Mouse (Mus musculus): Measurements from ENCODE around the gene Tmem104. TPM values are rescaled to one million over a fixed set of nuclear protein-coding genes. Genes with fewer than 3 reads are reported as not detected.

The Tmem104 gene
- polyA plus RNA-seq, 1 experiment from 2014 or later = 9.3 TPM

- no peaks in the 10 kb centered on the region for H3K27me3 ChIP-seq (replicated peaks)
- ATAC-seq (ENCODE audit: insufficient read depth, low FRiP score, low read depth) = no peak
Observed at GRCm38 (mm10) chr11:115236570-115236969, 49.3 kb downstream of the Tmem104 start.

GRCm38 (mm10) chr11:115241402-115241801 lies 54.1 kb downstream of the Tmem104 start:
- no peak for ATAC-seq (ENCODE audit: insufficient read depth, low FRiP score, low read depth)
- WGBS = 85% methylated on average over 11 of the region's 11 CpGs
- no peaks in the 10 kb centered on the region for H3K9me3 ChIP-seq
- H3K4me3 ChIP-seq (replicated peaks) = no peak overlapping the region
- H3K27ac ChIP-seq = no peak overlapping the region
- H3K27me3 ChIP-seq (replicated peaks) = peaks cover 4% of the 10 kb centered on the region
- H3K4me2 ChIP-seq = no peak overlapping the region
- no peak overlapping the region for H3K9ac ChIP-seq
- no peaks in the 10 kb centered on the region for H3K4me1 ChIP-seq
- H3K36me3 ChIP-seq = no peaks in the 10 kb centered on the region

More at GRCm38 (mm10) chr11:115236570-115236969, 49.3 kb downstream of the Tmem104 start:
- Histone ChIP-seq H3K4me3 (replicated peaks) (no peak overlapping the region), H3K9me3 (no peaks in the 10 kb centered on the region), H3K4me1 (peaks cover 9% of the 10 kb centered on the region), H3K27ac (no peak overlapping the region; the same call in 1 of the 2 replicates), H3K9ac (no peak overlapping the region), H3K36me3 (no peaks in the 10 kb centered on the region), H3K4me2 (no peak overlapping the region)
- 12% methylated on average over 5 of the region's 5 CpGs for WGBS

DNA sequence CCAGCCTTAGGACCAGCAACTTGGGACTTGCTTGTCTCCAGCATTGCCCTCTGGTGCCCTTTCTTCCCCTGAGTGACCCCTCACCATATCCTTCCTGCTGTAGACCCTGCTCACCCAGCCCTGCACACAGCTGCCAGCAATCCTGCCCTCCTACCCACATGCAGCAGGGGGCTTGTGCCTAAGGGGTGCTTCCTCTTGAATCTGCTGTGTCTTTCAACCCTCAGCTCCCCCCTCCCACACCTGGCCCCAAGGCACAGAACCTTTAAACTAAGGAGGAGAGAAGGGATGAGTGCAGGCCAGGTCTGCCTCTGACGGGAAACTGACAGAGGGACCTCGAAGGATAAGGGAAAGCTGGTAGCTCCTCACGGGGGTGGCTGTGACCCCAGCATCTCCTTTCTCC lies 55.5 kb downstream of the Tmem104 start:
- Histone ChIP-seq H3K36me3 (no peaks in the 10 kb centered on the region), H3K27ac (no peak overlapping the region), H3K4me1 (no peaks in the 10 kb centered on the region), H3K27me3 (replicated peaks) (peaks cover 16% of the 10 kb centered on the region), H3K9ac (no peak overlapping the region), H3K4me3 (replicated peaks) (no peak overlapping the region), H3K9me3 (no peaks in the 10 kb centered on the region), H3K4me2 (no peak overlapping the region)
- WGBS = 73% methylated on average over 3 of the region's 3 CpGs
- ATAC-seq (ENCODE audit: insufficient read depth, low FRiP score, low read depth) = no peak

DNA sequence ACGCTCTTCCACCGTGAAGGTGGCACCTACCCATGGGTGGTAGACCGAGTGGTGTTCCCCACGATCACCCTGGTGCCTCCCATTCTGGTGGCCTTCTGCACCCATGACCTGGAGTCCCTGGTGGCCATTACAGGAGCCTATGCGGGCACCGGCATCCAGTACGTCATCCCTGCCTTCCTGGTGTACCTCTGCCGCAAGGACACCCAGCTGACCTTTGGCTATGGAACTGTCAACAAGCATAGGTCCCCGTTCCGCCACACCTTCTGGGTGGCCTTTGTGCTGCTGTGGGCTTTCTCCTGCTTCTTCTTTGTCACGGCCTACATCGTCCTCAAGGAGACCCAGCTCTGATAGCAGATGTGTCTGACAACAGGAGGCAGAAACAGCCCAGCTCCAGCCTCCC lies 56.5 kb downstream of the Tmem104 start:
- Histone ChIP-seq H3K9me3 (no peaks in the 10 kb centered on the region), H3K4me3 (replicated peaks) (no peak overlapping the region), H3K9ac (no peak overlapping the region), H3K4me2 (no peak overlapping the region), H3K4me1 (no peaks in the 10 kb centered on the region), H3K27me3 (replicated peaks) (peaks cover 27% of the 10 kb centered on the region), H3K27ac (no peak overlapping the region), H3K36me3 (no peaks in the 10 kb centered on the region)
- ATAC-seq (ENCODE audit: insufficient read depth, low FRiP score, low read depth) = no peak
- 87% methylated on average over 12 of the region's 12 CpGs for WGBS

DNA sequence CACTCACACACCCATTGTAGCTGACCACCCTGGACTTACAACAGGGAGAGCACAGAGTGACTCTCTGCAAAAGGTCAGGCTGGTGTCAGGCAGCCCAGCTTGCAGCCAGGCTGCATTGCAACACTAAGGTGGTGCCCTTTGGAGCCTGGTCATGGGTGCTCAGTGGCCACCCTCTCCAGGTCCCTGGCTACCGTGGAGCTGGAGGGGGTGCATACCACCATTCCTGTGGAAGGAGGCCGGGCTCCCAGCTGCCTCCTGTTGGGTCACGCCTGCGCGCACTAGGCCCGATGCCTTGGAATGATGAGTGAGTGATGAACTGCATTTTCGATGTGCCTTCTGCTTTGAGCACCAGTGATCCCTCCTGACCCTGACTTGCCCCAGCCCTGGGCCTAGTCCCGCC lies 57.6 kb downstream of the Tmem104 start:
- H3K4me3 ChIP-seq (replicated peaks) = no peak overlapping the region
- no peak overlapping the region for H3K9ac ChIP-seq
- no peaks in the 10 kb centered on the region for H3K9me3 ChIP-seq
- WGBS = 82% methylated on average over 8 of the region's 8 CpGs
- H3K27me3 ChIP-seq (replicated peaks) = peaks cover 37% of the 10 kb centered on the region
- no peak for ATAC-seq (ENCODE audit: insufficient read depth, low FRiP score, low read depth)
- H3K36me3 ChIP-seq = no peaks in the 10 kb centered on the region
- H3K4me2 ChIP-seq = no peak overlapping the region
- no peak overlapping the region for H3K27ac ChIP-seq
- H3K4me1 ChIP-seq = peaks cover under 1% of the 10 kb centered on the region; the same call in 1 of the 2 replicates

GRCm38 (mm10) chr11:115246386-115246785 lies 59.1 kb downstream of the Tmem104 start:
- Histone ChIP-seq H3K4me2 (no peak overlapping the region), H3K27me3 (replicated peaks) (peaks cover 52% of the 10 kb centered on the region), H3K4me1 (peaks cover 8% of the 10 kb centered on the region), H3K27ac (no peak overlapping the region), H3K9me3 (no peaks in the 10 kb centered on the region), H3K9ac (no peak overlapping the region), H3K36me3 (no peaks in the 10 kb centered on the region), H3K4me3 (replicated peaks) (no peak overlapping the region)
- ATAC-seq (ENCODE audit: insufficient read depth, low FRiP score, low read depth) = no peak
- WGBS = 68% methylated on average over 8 of the region's 8 CpGs

DNA sequence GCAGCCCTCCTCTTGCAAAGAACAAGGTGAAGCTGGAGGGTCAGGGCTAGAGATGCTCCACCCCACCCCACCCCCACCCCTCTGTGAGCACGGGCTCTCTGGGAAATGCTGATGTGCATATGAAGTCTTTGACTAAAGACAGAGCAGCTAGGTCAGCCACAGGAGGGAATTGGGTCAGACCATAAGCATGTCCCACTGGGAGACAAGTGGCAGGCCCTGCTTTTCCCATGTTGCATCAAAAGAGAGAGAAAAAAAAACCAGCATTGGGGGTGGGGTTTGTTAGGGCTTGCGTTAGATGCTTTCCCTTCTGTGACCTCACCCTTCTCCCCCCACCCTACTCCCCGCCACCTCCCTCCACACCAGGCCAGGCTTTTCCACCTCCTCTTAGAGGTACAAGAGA lies 60.0 kb downstream of the Tmem104 start:
- Histone ChIP-seq H3K4me2 (no peak overlapping the region), H3K27ac (no peak overlapping the region), H3K9me3 (no peaks in the 10 kb centered on the region), H3K4me3 (replicated peaks) (no peak overlapping the region), H3K27me3 (replicated peaks) (peaks cover 58% of the 10 kb centered on the region), H3K4me1 (peaks cover 8% of the 10 kb centered on the region), H3K9ac (no peak overlapping the region), H3K36me3 (no peaks in the 10 kb centered on the region)
- ATAC-seq (ENCODE audit: insufficient read depth, low FRiP score, low read depth) = no peak
- 10% methylated on average over 3 of the region's 3 CpGs for WGBS

- Histone ChIP-seq H3K4me1 (peaks cover 8% of the 10 kb centered on the region), H3K9ac (no peak overlapping the region), H3K9me3 (no peaks in the 10 kb centered on the region), H3K4me2 (no peak overlapping the region), H3K4me3 (replicated peaks) (no peak overlapping the region), H3K27me3 (replicated peaks) (peaks cover 65% of the 10 kb centered on the region), H3K27ac (no peak overlapping the region), H3K36me3 (no peaks in the 10 kb centered on the region)
- 59% methylated on average over 6 of the region's 6 CpGs for WGBS
- ATAC-seq (ENCODE audit: insufficient read depth, low FRiP score, low read depth) = no peak
Observed at GRCm38 (mm10) chr11:115247945-115248344, 60.7 kb downstream of the Tmem104 start.

GRCm38 (mm10) chr11:115249721-115250404 lies 62.6 kb downstream of the Tmem104 start:
- Histone ChIP-seq H3K4me1 (peaks cover 8% of the 10 kb centered on the region), H3K36me3 (no peaks in the 10 kb centered on the region), H3K9ac (no peak overlapping the region), H3K27ac (no peak overlapping the region), H3K9me3 (no peaks in the 10 kb centered on the region), H3K4me2 (peak overlapping the region; percentile 66), H3K27me3 (replicated peaks) (peaks cover 73% of the 10 kb centered on the region), H3K4me3 (replicated peaks) (peak overlapping the region; percentile 36)
- WGBS = 3% methylated on average over 63 of the region's 63 CpGs
- no peak for ATAC-seq (ENCODE audit: insufficient read depth, low FRiP score, low read depth)

- H3K36me3 ChIP-seq = no peaks in the 10 kb centered on the region
- H3K27ac ChIP-seq = no peak overlapping the region
- H3K4me1 ChIP-seq = peaks cover 8% of the 10 kb centered on the region
- H3K9me3 ChIP-seq = no peaks in the 10 kb centered on the region
- WGBS = 4% methylated on average over 36 of the region's 36 CpGs
- H3K27me3 ChIP-seq (replicated peaks) = peaks cover 75% of the 10 kb centered on the region
- H3K4me2 ChIP-seq = peak overlapping the region; percentile 66
- H3K4me3 ChIP-seq (replicated peaks) = peak overlapping the region; percentile 36
- ATAC-seq (ENCODE audit: insufficient read depth, low FRiP score, low read depth) = no peak
- H3K9ac ChIP-seq = no peak overlapping the region
Observed at GRCm38 (mm10) chr11:115250405-115251090, 63.3 kb downstream of the Tmem104 start.

DNA sequence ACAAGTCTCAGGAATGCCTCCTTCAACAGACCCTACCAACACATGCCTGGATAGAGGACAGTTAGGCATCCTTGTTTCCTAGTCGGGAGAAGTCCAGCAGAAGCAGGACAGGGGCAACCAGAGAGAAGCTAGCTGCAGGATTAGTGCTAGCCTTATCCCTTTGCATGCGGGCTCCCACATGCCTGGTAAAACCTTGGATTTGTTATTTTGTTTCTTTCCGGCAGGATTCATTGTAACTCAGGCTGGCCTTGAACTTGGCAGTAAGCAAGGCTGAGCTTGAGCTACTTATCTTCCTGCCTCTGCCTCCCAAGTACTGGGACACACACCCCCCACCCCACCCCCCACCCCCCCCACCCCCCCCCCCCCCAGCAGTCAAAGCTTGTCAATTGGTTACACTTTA lies 64.0 kb downstream of the Tmem104 start:
- no peak overlapping the region for H3K4me3 ChIP-seq (replicated peaks)
- H3K9ac ChIP-seq = no peak overlapping the region
- H3K27ac ChIP-seq = no peak overlapping the region
- ATAC-seq (ENCODE audit: insufficient read depth, low FRiP score, low read depth) = no peak
- peaks cover 78% of the 10 kb centered on the region for H3K27me3 ChIP-seq (replicated peaks)
- H3K4me1 ChIP-seq = peaks cover 8% of the 10 kb centered on the region
- H3K9me3 ChIP-seq = no peaks in the 10 kb centered on the region
- H3K4me2 ChIP-seq = no peak overlapping the region
- no peaks in the 10 kb centered on the region for H3K36me3 ChIP-seq
- 71% methylated on average over 3 of the region's 3 CpGs for WGBS

DNA sequence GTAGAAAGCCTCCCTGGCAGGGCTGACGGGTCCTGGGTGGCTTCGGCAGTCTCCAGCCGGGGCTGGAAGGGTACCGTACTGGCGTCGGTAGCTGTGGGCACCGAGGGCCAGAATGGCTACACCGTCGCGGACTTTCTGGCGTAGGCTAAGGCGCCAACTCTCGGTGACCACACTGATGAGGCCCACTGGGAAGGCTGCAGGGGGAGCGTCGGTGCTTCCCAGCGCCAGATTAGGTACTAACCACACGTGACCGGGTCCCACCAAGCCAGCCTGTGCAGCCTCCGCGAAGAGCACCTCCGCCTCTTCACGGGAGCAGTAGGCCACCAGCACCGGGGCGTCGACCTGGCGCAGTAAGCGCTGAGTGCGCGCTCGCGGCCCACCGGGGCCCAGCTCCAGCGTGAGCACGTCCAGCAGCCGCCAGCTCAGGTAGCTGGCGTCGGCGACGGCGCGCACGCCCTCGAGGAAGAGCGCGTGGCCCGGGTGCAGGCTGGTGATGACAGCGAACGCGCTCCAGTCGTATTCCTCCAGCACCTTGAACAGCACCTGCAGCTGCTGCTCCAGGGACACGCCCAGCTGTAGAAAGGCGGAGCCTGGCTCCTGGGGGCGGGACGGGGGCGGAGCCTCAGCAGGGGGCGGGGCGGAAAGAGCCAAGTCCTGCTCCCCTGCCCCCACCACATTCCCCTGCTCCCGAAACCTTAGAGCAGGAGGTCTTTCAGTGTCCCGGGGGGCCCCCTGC lies 70.7 kb downstream of the Tmem104 start:
- Histone ChIP-seq H3K27me3 (replicated peaks) (peaks cover 73% of the 10 kb centered on the region), H3K36me3 (no peaks in the 10 kb centered on the region), H3K4me3 (replicated peaks) (0 out of 2 replicates have a peak overlapping the region, but pooled peaks have one; percentile 6), H3K27ac (no peak overlapping the region), H3K9me3 (no peaks in the 10 kb centered on the region), H3K4me2 (peak overlapping the region; percentile 38; the same call in 1 of the 2 replicates), H3K4me1 (peaks cover 9% of the 10 kb centered on the region; the same call in 1 of the 2 replicates), H3K9ac (no peak overlapping the region)
- 17% methylated on average over 59 of the region's 59 CpGs for WGBS
- no peak; the same call in 1 of the 2 replicates for ATAC-seq (ENCODE audit: insufficient read depth, low FRiP score, low read depth)

Data from stomach, embryonic 15.5 days (tissue).